Comparison of ENCODE assay signal across 28 mouse cellular contexts in the genomic region with DNA sequence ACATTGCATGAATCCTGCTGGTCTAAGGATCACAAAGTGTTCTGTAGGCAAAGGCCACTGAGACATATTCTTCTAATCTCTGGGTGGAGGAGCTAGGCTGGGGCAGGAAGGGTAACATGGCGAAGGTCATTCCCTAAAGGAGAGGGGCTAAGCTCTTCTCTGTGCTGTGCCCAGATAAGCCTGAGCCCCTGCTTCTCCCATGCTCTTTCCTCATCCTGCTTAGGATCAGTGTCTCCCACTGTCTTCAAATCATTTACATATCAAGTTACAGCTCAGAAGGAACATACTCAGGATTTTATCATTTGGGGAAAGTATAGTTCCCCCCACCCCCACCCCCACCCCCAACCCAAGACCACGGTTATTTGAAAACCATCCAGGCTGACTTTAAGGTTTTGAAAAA.
DNase-seq lines count a peak whose midpoint lies in the region; ATAC-seq lines count a peak whose summit lies in the region.
"Had no signal": no experiment of that assay in that cellular context is flagged by ENCODE, and none has a peak within 500 bp of the region (broad histone marks: within the 10 kb centered on the region; RNA-seq: fewer than 3 reads in every experiment).

No protein-coding gene starts in this region.

- 39% methylated on average over 2 of the region's 2 CpGs for WGBS in kidney, embryonic 14.5 days
- 27% methylated on average over 2 of the region's 2 CpGs for WGBS in lung, embryonic 15.5 days
- 36% methylated on average over 2 of the region's 2 CpGs for WGBS in intestine, embryonic 16.5 days
- WGBS in stomach, embryonic 15.5 days = 47% methylated on average over 2 of the region's 2 CpGs
- WGBS in forebrain, embryonic 13.5 days = 96% methylated on average over 2 of the region's 2 CpGs
- 95% methylated on average over 2 of the region's 2 CpGs for WGBS in forebrain, embryonic 15.5 days

- H3K27ac ChIP-seq in kidney, embryonic 14.5 days (ENCODE audit: low read depth, low read length) = no peak overlapping the region
- H3K27ac ChIP-seq in lung, embryonic 15.5 days = peak overlapping the region; percentile 64
- peak overlapping the region; percentile 61 for H3K27ac ChIP-seq in intestine, embryonic 16.5 days (ENCODE audit: low read length)
- H3K27ac ChIP-seq in stomach, embryonic 15.5 days = peak overlapping the region; percentile 4; the same call in 1 of the 2 replicates
- H3K27ac ChIP-seq in forebrain, embryonic 13.5 days = no peak overlapping the region
- no peak overlapping the region for H3K27ac ChIP-seq in forebrain, embryonic 15.5 days (replicated peaks)
- H3K27ac ChIP-seq: embryonic facial prominence, embryonic 10.5 days; embryonic facial prominence, embryonic 15.5 days; forebrain, embryonic 12.5 days; gastrocnemius, adult 2 months; heart, adult 2 months; heart, embryonic 13.5 days; hindbrain, embryonic 14.5 days; limb, embryonic 12.5 days; liver, embryonic 15.5 days; midbrain, embryonic 12.5 days; neural tube, embryonic 12.5 days had no signal

- no peak overlapping the region for H3K4me2 ChIP-seq in kidney, embryonic 14.5 days (replicated peaks; ENCODE audit: low read depth, low read length)
- H3K4me2 ChIP-seq in lung, embryonic 15.5 days = peak overlapping the region; percentile 6; the same call in 1 of the 2 replicates
- H3K4me2 ChIP-seq in intestine, embryonic 16.5 days (ENCODE audit: low read depth, low read length) = no peak overlapping the region
- H3K4me2 ChIP-seq in stomach, embryonic 15.5 days = no peak overlapping the region; the same call in 1 of the 2 replicates
- no peak overlapping the region for H3K4me2 ChIP-seq in forebrain, embryonic 13.5 days
- H3K4me2 ChIP-seq in forebrain, embryonic 15.5 days (replicated peaks) = no peak overlapping the region
- H3K4me2 ChIP-seq: embryonic facial prominence, embryonic 15.5 days; forebrain, embryonic 12.5 days; heart, embryonic 13.5 days; hindbrain, embryonic 14.5 days; limb, embryonic 12.5 days; liver, embryonic 15.5 days; midbrain, embryonic 12.5 days; neural tube, embryonic 12.5 days had no signal

- no peak for DNase-seq in kidney, postnatal 36 days
- no peak for DNase-seq in lung, adult 18-20 months
- DNase-seq: adrenal gland, postnatal 25 days; cerebellum, adult 11-12 months; cerebellum, postnatal 10 days; gastrocnemius, postnatal 36 days; heart, adult 2 months; heart, postnatal 10 days; thymus, postnatal 4 days had no signal

- H3K36me3 ChIP-seq in kidney, embryonic 14.5 days (ENCODE audit: control insufficient read depth, insufficient read depth, low read length) = no peaks in the 10 kb centered on the region
- H3K36me3 ChIP-seq in lung, embryonic 15.5 days = no peaks in the 10 kb centered on the region
- H3K36me3 ChIP-seq in intestine, embryonic 16.5 days (ENCODE audit: control insufficient read depth, insufficient read depth, low read length) = no peaks in the 10 kb centered on the region
- H3K36me3 ChIP-seq in stomach, embryonic 15.5 days = no peaks in the 10 kb centered on the region
- no peaks in the 10 kb centered on the region for H3K36me3 ChIP-seq in forebrain, embryonic 13.5 days (ENCODE audit: poor library complexity, severe bottlenecking)
- H3K36me3 ChIP-seq in forebrain, embryonic 15.5 days = no peaks in the 10 kb centered on the region
- H3K36me3 ChIP-seq: embryonic facial prominence, embryonic 10.5 days; embryonic facial prominence, embryonic 15.5 days; forebrain, embryonic 12.5 days; heart, embryonic 13.5 days; limb, embryonic 12.5 days; liver, embryonic 15.5 days; midbrain, embryonic 12.5 days; neural tube, embryonic 12.5 days had no signal

- H3K4me3 ChIP-seq in kidney, embryonic 14.5 days (ENCODE audit: low read length) = no peak overlapping the region
- H3K4me3 ChIP-seq in lung, embryonic 15.5 days = no peak overlapping the region
- H3K4me3 ChIP-seq in intestine, embryonic 16.5 days (ENCODE audit: low read length) = no peak overlapping the region
- no peak overlapping the region for H3K4me3 ChIP-seq in stomach, embryonic 15.5 days (replicated peaks)
- H3K4me3 ChIP-seq in forebrain, embryonic 13.5 days = no peak overlapping the region
- H3K4me3 ChIP-seq in forebrain, embryonic 15.5 days = no peak overlapping the region
- H3K4me3 ChIP-seq: embryonic facial prominence, embryonic 10.5 days; embryonic facial prominence, embryonic 15.5 days; forebrain, embryonic 12.5 days; gastrocnemius, adult 2 months; heart, adult 2 months; heart, embryonic 13.5 days; limb, embryonic 12.5 days; liver, embryonic 15.5 days; megakaryocyte, embryonic 14.5 days; midbrain, embryonic 12.5 days; myocyte; neural tube, embryonic 12.5 days had no signal

- ATAC-seq in kidney, embryonic 14.5 days (ENCODE audit: low FRiP score, low TSS enrichment) = peak; percentile 35; the same call in 1 of the 2 replicates
- ATAC-seq in lung, embryonic 15.5 days (ENCODE audit: borderline replicate concordance, extremely low read depth, low FRiP score, low TSS enrichment) = peak; percentile 64
- 0 out of 2 replicates have a peak, but pooled peaks have one; percentile 11 for ATAC-seq in intestine, embryonic 16.5 days
- ATAC-seq in stomach, embryonic 15.5 days (ENCODE audit: insufficient read depth, low FRiP score, low read depth) = peak; percentile 27; the same call in 1 of the 2 replicates
- ATAC-seq in forebrain, embryonic 13.5 days = no peak
- no peak for ATAC-seq in forebrain, embryonic 15.5 days (replicated peaks)
- ATAC-seq: CD4-positive, CD25-positive, alpha-beta regulatory T cell, adult 4 months had no signal

- no peaks in the 10 kb centered on the region for H3K27me3 ChIP-seq in kidney, embryonic 14.5 days (ENCODE audit: control insufficient read depth, insufficient read depth, low read length)
- no peaks in the 10 kb centered on the region for H3K27me3 ChIP-seq in lung, embryonic 15.5 days
- no peaks in the 10 kb centered on the region for H3K27me3 ChIP-seq in intestine, embryonic 16.5 days (replicated peaks; ENCODE audit: control insufficient read depth, insufficient read depth, low read length)
- H3K27me3 ChIP-seq in stomach, embryonic 15.5 days (replicated peaks) = no peaks in the 10 kb centered on the region
- no peaks in the 10 kb centered on the region for H3K27me3 ChIP-seq in forebrain, embryonic 13.5 days
- no peaks in the 10 kb centered on the region for H3K27me3 ChIP-seq in forebrain, embryonic 15.5 days
- H3K27me3 ChIP-seq: embryonic facial prominence, embryonic 15.5 days; forebrain, embryonic 12.5 days; heart, embryonic 13.5 days; limb, embryonic 12.5 days; liver, embryonic 15.5 days; megakaryocyte, embryonic 14.5 days; midbrain, embryonic 12.5 days; neural tube, embryonic 12.5 days had no signal

- no peaks in the 10 kb centered on the region for H3K9me3 ChIP-seq in kidney, embryonic 14.5 days (ENCODE audit: control insufficient read depth, low read length)
- no peaks in the 10 kb centered on the region for H3K9me3 ChIP-seq in lung, embryonic 15.5 days
- H3K9me3 ChIP-seq in intestine, embryonic 16.5 days (ENCODE audit: control insufficient read depth, low read length) = 0 out of 2 replicates have a peak, but pooled peaks cover 3% of the 10 kb centered on the region
- no peaks in the 10 kb centered on the region for H3K9me3 ChIP-seq in stomach, embryonic 15.5 days
- H3K9me3 ChIP-seq in forebrain, embryonic 13.5 days (replicated peaks) = no peaks in the 10 kb centered on the region; the same call in 1 of the 2 replicates
- no peaks in the 10 kb centered on the region for H3K9me3 ChIP-seq in forebrain, embryonic 15.5 days
- H3K9me3 ChIP-seq: embryonic facial prominence, embryonic 10.5 days; embryonic facial prominence, embryonic 15.5 days; forebrain, embryonic 12.5 days; liver, embryonic 15.5 days; megakaryocyte, embryonic 14.5 days; neural tube, embryonic 12.5 days had no signal

- H3K9ac ChIP-seq in kidney, embryonic 14.5 days (ENCODE audit: low read depth, low read length) = no peak overlapping the region
- H3K9ac ChIP-seq in lung, embryonic 15.5 days = no peak overlapping the region
- no peak overlapping the region for H3K9ac ChIP-seq in intestine, embryonic 16.5 days (ENCODE audit: low read depth, low read length)
- no peak overlapping the region for H3K9ac ChIP-seq in stomach, embryonic 15.5 days
- no peak overlapping the region for H3K9ac ChIP-seq in forebrain, embryonic 13.5 days
- H3K9ac ChIP-seq in forebrain, embryonic 15.5 days (replicated peaks) = no peak overlapping the region
- H3K9ac ChIP-seq: embryonic facial prominence, embryonic 15.5 days; forebrain, embryonic 12.5 days; heart, embryonic 13.5 days; hindbrain, embryonic 14.5 days; limb, embryonic 12.5 days; liver, embryonic 15.5 days; midbrain, embryonic 12.5 days; neural tube, embryonic 12.5 days had no signal

- H3K4me1 ChIP-seq in kidney, embryonic 14.5 days (ENCODE audit: control insufficient read depth, insufficient read depth, low read length) = no peaks in the 10 kb centered on the region
- H3K4me1 ChIP-seq in lung, embryonic 15.5 days = peaks cover 12% of the 10 kb centered on the region; the same call in 1 of the 2 replicates
- 0 out of 2 replicates have a peak, but pooled peaks cover 7% of the 10 kb centered on the region for H3K4me1 ChIP-seq in intestine, embryonic 16.5 days (ENCODE audit: control insufficient read depth, insufficient read depth, low read length)
- H3K4me1 ChIP-seq in stomach, embryonic 15.5 days = no peaks in the 10 kb centered on the region; the same call in 1 of the 2 replicates
- H3K4me1 ChIP-seq in forebrain, embryonic 13.5 days = no peaks in the 10 kb centered on the region
- no peaks in the 10 kb centered on the region for H3K4me1 ChIP-seq in forebrain, embryonic 15.5 days
- H3K4me1 ChIP-seq: embryonic facial prominence, embryonic 15.5 days; forebrain, embryonic 12.5 days; heart, embryonic 13.5 days; liver, embryonic 15.5 days; megakaryocyte, embryonic 14.5 days; midbrain, embryonic 12.5 days; neural tube, embryonic 12.5 days had no signal

Comparison
In these comparisons a context has a peak if more than half of its experiments do, and no peak if none do; other contexts are left out.
1. ATAC-seq: peak in kidney, embryonic 14.5 days (single experiment), lung, embryonic 15.5 days (single experiment), intestine, embryonic 16.5 days (single experiment) and stomach, embryonic 15.5 days (single experiment); none in forebrain, embryonic 13.5 days (single experiment) and forebrain, embryonic 15.5 days (single experiment).
2. H3K27ac ChIP-seq: peak in lung, embryonic 15.5 days (single experiment), intestine, embryonic 16.5 days (single experiment) and stomach, embryonic 15.5 days (single experiment); none in kidney, embryonic 14.5 days (single experiment), forebrain, embryonic 13.5 days (single experiment) and forebrain, embryonic 15.5 days (single experiment).